ENCODE assay signal across 25 mouse cellular contexts in the genomic region with DNA sequence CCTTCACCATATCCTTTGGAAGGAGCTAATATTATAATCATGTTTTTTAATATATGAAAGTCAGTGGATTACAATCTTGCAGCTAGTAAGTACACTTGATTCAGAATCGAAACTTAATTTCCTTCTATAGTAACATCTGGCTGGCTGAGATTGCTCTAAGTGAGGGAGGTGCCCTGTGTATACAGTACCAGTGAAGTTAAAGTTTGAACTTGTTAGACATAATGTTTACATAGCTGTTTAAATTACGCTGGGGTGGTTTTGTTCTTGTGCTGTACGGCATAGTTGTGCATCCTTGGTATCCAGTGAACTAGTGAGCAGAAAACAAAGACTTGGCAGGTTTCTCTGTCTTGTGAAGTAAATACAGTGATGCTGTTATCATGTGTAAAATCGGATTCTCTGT. TPM values are rescaled to one million over a fixed set of nuclear protein-coding genes. Genes with fewer than 3 reads are reported as not detected.
A peak's percentile ranks its signal among the peaks of the same experiment; 100 is the strongest.
DNase-seq lines count a peak whose midpoint lies in the region; ATAC-seq and TF ChIP-seq lines count a peak whose summit lies in the region.
"Had no signal": no experiment of that assay in that cellular context is flagged by ENCODE, and none has a peak within 500 bp of the region (broad histone marks: within the 10 kb centered on the region; RNA-seq: fewer than 3 reads in every experiment).

No protein-coding gene starts in this region.

- ATAC-seq in lung, postnatal 0 days: peak; percentile 66
- ATAC-seq in stomach, embryonic 14.5 days (ENCODE audit: insufficient number of reproducible peaks, insufficient read depth, low FRiP score, low read depth): peak; percentile 81
- ATAC-seq: inflammation-experienced regulatory T-cells, adult 6 months; liver, embryonic 12.5 days had no signal

- TF ChIP-seq EP300 in lung, postnatal 0 days (IDR thresholded peaks at IDR 0.05): peak; percentile 43; the same call in 1 of the 2 replicates

- TF ChIP-seq CTCF in layer of hippocampus, adult 2 months (conservative IDR thresholded peaks at IDR 0.05): no peak
- TF ChIP-seq CTCF in lung, postnatal 0 days (IDR thresholded peaks at IDR 0.05): no peak

- 0 out of 2 replicates have a peak overlapping the region, but pooled peaks have one; percentile 11 for H3K4me2 ChIP-seq in lung, postnatal 0 days (replicated peaks; ENCODE audit: low read depth, low read length)
- peak overlapping the region; percentile 10; the same call in 1 of the 2 replicates for H3K4me2 ChIP-seq in stomach, embryonic 14.5 days (replicated peaks; ENCODE audit: low read depth, low read length)
- H3K4me2 ChIP-seq: embryonic facial prominence, embryonic 12.5 days; heart, embryonic 12.5 days; hindbrain, embryonic 14.5 days; limb, embryonic 13.5 days; liver, embryonic 12.5 days; midbrain, embryonic 15.5 days had no signal

- no peaks in the 10 kb centered on the region for H3K9me3 ChIP-seq in lung, postnatal 0 days (ENCODE audit: low read length)
- no peaks in the 10 kb centered on the region for H3K9me3 ChIP-seq in stomach, embryonic 14.5 days (ENCODE audit: control insufficient read depth, low read depth, low read length)
- H3K9me3 ChIP-seq: embryonic facial prominence, embryonic 12.5 days; forebrain, embryonic 10.5 days; heart, embryonic 12.5 days; liver, embryonic 12.5 days; midbrain, embryonic 10.5 days; midbrain, embryonic 15.5 days had no signal

- H3K4me3 ChIP-seq in layer of hippocampus, adult 2 months: no peak overlapping the region
- H3K4me3 ChIP-seq in lung, postnatal 0 days (ENCODE audit: low read depth, low read length): no peak overlapping the region
- H3K4me3 ChIP-seq in stomach, embryonic 14.5 days (ENCODE audit: low read depth, low read length): no peak overlapping the region
- H3K4me3 ChIP-seq: embryonic facial prominence, embryonic 12.5 days; forebrain, embryonic 10.5 days; heart, adult 2 months; heart, embryonic 12.5 days; left cerebral cortex, adult 2 months; limb, embryonic 13.5 days; liver, embryonic 12.5 days; midbrain, embryonic 10.5 days; midbrain, embryonic 15.5 days had no signal

- no peaks in the 10 kb centered on the region for H3K27me3 ChIP-seq in lung, postnatal 0 days (replicated peaks; ENCODE audit: insufficient read depth, low read length)
- no peaks in the 10 kb centered on the region for H3K27me3 ChIP-seq in stomach, embryonic 14.5 days (ENCODE audit: control insufficient read depth, insufficient read depth, low read length)
- H3K27me3 ChIP-seq: embryonic facial prominence, embryonic 12.5 days; heart, embryonic 12.5 days; limb, embryonic 13.5 days; liver, embryonic 12.5 days; midbrain, embryonic 15.5 days had no signal

- no peak overlapping the region for H3K9ac ChIP-seq in lung, postnatal 0 days (replicated peaks; ENCODE audit: low read depth)
- H3K9ac ChIP-seq in stomach, embryonic 14.5 days (replicated peaks; ENCODE audit: low read depth, low read length): no peak overlapping the region
- H3K9ac ChIP-seq: embryonic facial prominence, embryonic 12.5 days; heart, embryonic 12.5 days; hindbrain, embryonic 14.5 days; limb, embryonic 13.5 days; liver, embryonic 12.5 days; midbrain, embryonic 15.5 days had no signal

- H3K36me3 ChIP-seq in lung, postnatal 0 days (ENCODE audit: insufficient read depth, low read length): no peaks in the 10 kb centered on the region
- no peaks in the 10 kb centered on the region for H3K36me3 ChIP-seq in stomach, embryonic 14.5 days (ENCODE audit: control insufficient read depth, insufficient read depth, low read length)
- H3K36me3 ChIP-seq: embryonic facial prominence, embryonic 12.5 days; heart, embryonic 12.5 days; limb, embryonic 13.5 days; liver, embryonic 12.5 days; midbrain, embryonic 15.5 days had no signal

- DNase-seq in layer of hippocampus, adult 2 months (ENCODE audit: low spot score in 2 of 2): no peak
- no peak for DNase-seq in layer of hippocampus, adult 8-10 months (ENCODE audit: low spot score in 2 of 2)
- DNase-seq in lung, postnatal 0 days (ENCODE audit: low spot score): peak; percentile 46
- DNase-seq in lung, postnatal 10 days: no peak
- no peak for DNase-seq in natural killer cell, adult 2 months (ENCODE audit: low spot score in 2 of 2)
- no peak for DNase-seq in spleen, postnatal 10 days (ENCODE audit: low spot score in 2 of 2)
- DNase-seq: adrenal gland, postnatal 36 days; B cell, adult 2 months; heart, adult 2 months; heart, postnatal 4 days; kidney, postnatal 14 days; spleen, adult 18-20 months; thymus, postnatal 25 days had no signal

- peaks cover 12% of the 10 kb centered on the region; the same call in 1 of the 2 replicates for H3K4me1 ChIP-seq in lung, postnatal 0 days (ENCODE audit: insufficient read depth, low read depth, low read length)
- peaks cover 30% of the 10 kb centered on the region for H3K4me1 ChIP-seq in stomach, embryonic 14.5 days (ENCODE audit: control insufficient read depth, insufficient read depth, low read length)
- H3K4me1 ChIP-seq: embryonic facial prominence, embryonic 12.5 days had no signal

- 16% methylated on average over 4 of the region's 4 CpGs for WGBS in lung, postnatal 0 days
- 26% methylated on average over 4 of the region's 4 CpGs for WGBS in stomach, embryonic 14.5 days

- peak overlapping the region; percentile 77 for H3K27ac ChIP-seq in layer of hippocampus, adult 2 months
- H3K27ac ChIP-seq in lung, postnatal 0 days (ENCODE audit: low read length): no peak overlapping the region
- H3K27ac ChIP-seq in stomach, embryonic 14.5 days (ENCODE audit: low read length): peak overlapping the region; percentile 76
- H3K27ac ChIP-seq: embryonic facial prominence, embryonic 12.5 days; forebrain, embryonic 10.5 days; heart, adult 2 months; hindbrain, embryonic 14.5 days; limb, embryonic 13.5 days; liver, embryonic 12.5 days; midbrain, embryonic 10.5 days; midbrain, embryonic 15.5 days had no signal

RNA-seq across cellular contexts. Expression of a gene that starts 18.3 kb away (rescaled TPM):
- 100 to 1,000 TPM; 300 to 306 TPM for total RNA-seq in layer of hippocampus, adult 2 months (2021)
- 100 to 1,000 TPM; 272 to 325 (median 301) TPM for total RNA-seq in layer of hippocampus, adult 8-10 months (2022)
- polyA plus RNA-seq in lung, postnatal 0 days (2015; fragmentation: Nextera tagmentation; extraction: Ambion mirVana): 14.8 and 18.0 TPM in 2 replicates
- polyA plus RNA-seq in stomach, embryonic 14.5 days (2014; fragmentation: Nextera tagmentation; extraction: Ambion mirVana): 45.1 and 45.6 TPM in 2 replicates

RNA-seq across cellular contexts. Expression of a gene that starts 18.5 kb away (rescaled TPM):
- total RNA-seq in layer of hippocampus, adult 2 months (2021): 10 to 100 TPM; 14.7 to 15.5 TPM
- total RNA-seq in layer of hippocampus, adult 8-10 months (2022): 10 to 100 TPM; 14.8 to 17.8 (median 16.1) TPM
- 0.68 and 1.6 TPM in 2 replicates for polyA plus RNA-seq in lung, postnatal 0 days (2015; fragmentation: Nextera tagmentation; extraction: Ambion mirVana)
- polyA plus RNA-seq in stomach, embryonic 14.5 days (2014; fragmentation: Nextera tagmentation; extraction: Ambion mirVana): 1.3 and 1.6 TPM in 2 replicates
- total RNA-seq: gastrocnemius, adult 8-10 months had no signal
